Mouse (Mus musculus) CH12.LX (cell line): ENCODE results near the gene Themis3. TPM values are rescaled to one million over a fixed set of nuclear protein-coding genes. Genes with fewer than 3 reads are reported as not detected.

Experiments
- DNase-seq: peaks from one replicate; pipeline ENCODE4 v3.0.0-alpha.2; 2013; ENCODE audit errors: extremely low read depth
- H3K27ac ChIP-seq: 2 replicates; pipeline ENCODE4 v1.5.1; 2012; ENCODE audit warnings: low read depth, mild to moderate bottlenecking, control low read depth, moderate library complexity; ENCODE audit not compliant: insufficient read depth
- H3K27me3 ChIP-seq: replicated peaks from 2 replicates; pipeline ENCODE3; 2012; ENCODE audit warnings: inconsistent platforms
- H3K36me3 ChIP-seq, 2 experiments: replicated peaks in 1 of 2; 2 replicates each; pipeline versions ENCODE3 to v1.6.1; 2012; ENCODE audit warnings: inconsistent platforms in 1 of 2, low read length in 1 of 2, mild to moderate bottlenecking in 1 of 2, mixed read lengths in 1 of 2, moderate library complexity in 1 of 2; ENCODE audit not compliant: control insufficient read depth in 1 of 2, insufficient read depth in 1 of 2
- H3K4me1 ChIP-seq, 2 experiments: 2 replicates each; pipeline ENCODE4 v1.6.1; 2012; ENCODE audit warnings: inconsistent platforms in 1 of 2, moderate library complexity in 1 of 2; ENCODE audit not compliant: insufficient read depth in 2 of 2, control insufficient read depth in 1 of 2
- H3K4me2 ChIP-seq: 2 replicates; pipeline ENCODE4 v1.6.1; 2012; ENCODE audit warnings: low read depth, mild to moderate bottlenecking, control low read depth; ENCODE audit not compliant: poor library complexity, insufficient read depth, severe bottlenecking
- H3K4me3 ChIP-seq, 3 experiments: fragments of 150-350 bp in 1 of 3; sonication (generic) in 1 of 3; replicated peaks in 1 of 3; 2 replicates each; pipeline versions ENCODE3 to v1.5.1; 2011 to 2012; ENCODE audit warnings: low read depth in 2 of 3, low read length in 2 of 3, mild to moderate bottlenecking in 2 of 3, moderate library complexity in 2 of 3, control low read depth in 1 of 3, improper control_type of control experiment in 1 of 3, inconsistent platforms in 1 of 3, mixed read lengths in 1 of 3; ENCODE audit not compliant: poor library complexity in 1 of 3
- H3K79me2 ChIP-seq: replicated peaks from 2 replicates; pipeline ENCODE4 v1.6.1; 2012; ENCODE audit warnings: mild to moderate bottlenecking, moderate library complexity; ENCODE audit not compliant: control insufficient read depth, poor library complexity, insufficient read depth, severe bottlenecking; ENCODE audit errors: extremely low read depth
- H3K9ac ChIP-seq: 2 replicates; pipeline ENCODE4 v1.6.1; 2012; ENCODE audit warnings: low read depth, mild to moderate bottlenecking, control low read depth, moderate library complexity; ENCODE audit not compliant: insufficient read depth
- H3K9me3 ChIP-seq: replicated peaks from 2 replicates; pipeline ENCODE3; 2012; ENCODE audit warnings: low read length, inconsistent platforms, mixed read lengths
- BHLHE40 ChIP-seq: IDR thresholded peaks from 2 replicates; pipeline ENCODE4 v1.6.1; 2011; ENCODE audit warnings: mild to moderate bottlenecking, low read depth, low read length, improper control_type of control experiment
- CTCF ChIP-seq, 2 experiments: IDR thresholded peaks in 1 of 2; conservative IDR thresholded peaks in 1 of 2; 2 replicates each; pipeline ENCODE4 v1.5.1; 2011 to 2012; ENCODE audit warnings: low read depth in 2 of 2, low read length in 2 of 2, improper control_type of control experiment in 1 of 2, inconsistent platforms in 1 of 2, mild to moderate bottlenecking in 1 of 2, moderate library complexity in 1 of 2
- E2F4 ChIP-seq: IDR thresholded peaks from 2 replicates; pipeline ENCODE4 v1.6.1; 2011; ENCODE audit warnings: low read depth, low read length, improper control_type of control experiment; ENCODE audit not compliant: insufficient replicate concordance
- GABPA ChIP-seq: IDR thresholded peaks from 2 replicates; pipeline ENCODE4 v1.6.1; 2012; ENCODE audit warnings: low read depth, low read length, improper control_type of control experiment, inconsistent platforms; ENCODE audit not compliant: insufficient replicate concordance
- JUN ChIP-seq: IDR thresholded peaks from 2 replicates; pipeline ENCODE4 v1.6.1; 2011; ENCODE audit warnings: low read depth, mild to moderate bottlenecking, low read length, improper control_type of control experiment, moderate library complexity; ENCODE audit not compliant: insufficient read depth
- JUND ChIP-seq: conservative IDR thresholded peaks from 2 replicates; pipeline ENCODE4 v1.6.1; 2011; ENCODE audit warnings: low read depth, low read length, improper control_type of control experiment
- MAFK ChIP-seq: IDR thresholded peaks from 2 replicates; pipeline ENCODE4 v1.6.1; 2011; ENCODE audit warnings: low read length, improper control_type of control experiment; ENCODE audit not compliant: insufficient replicate concordance
- MAX ChIP-seq: IDR thresholded peaks from 2 replicates; pipeline ENCODE4 v1.6.1; 2011; ENCODE audit warnings: low read length, improper control_type of control experiment
- MAZ ChIP-seq: IDR thresholded peaks from 2 replicates; pipeline ENCODE4 v1.6.1; 2012; ENCODE audit warnings: low read depth, mild to moderate bottlenecking, inconsistent platforms, low read length, improper control_type of control experiment, moderate library complexity
- MXI1 ChIP-seq: IDR thresholded peaks from 2 replicates; pipeline ENCODE4 v1.6.1; 2011; ENCODE audit warnings: mild to moderate bottlenecking, low read depth, low read length, improper control_type of control experiment
- NRF1 ChIP-seq: IDR thresholded peaks from 2 replicates; pipeline ENCODE4 v1.6.1; 2014; ENCODE audit warnings: low read depth, mild to moderate bottlenecking, inconsistent platforms, low read length, improper control_type of control experiment, moderate library complexity
- POLR2AphosphoS2 ChIP-seq: IDR thresholded peaks from 2 replicates; pipeline ENCODE4 v1.6.1; 2011; ENCODE audit warnings: low read depth, low read length, improper control_type of control experiment
- TBP ChIP-seq: conservative IDR thresholded peaks from 2 replicates; pipeline ENCODE4 v1.6.1; 2011; ENCODE audit warnings: low read depth, low read length, improper control_type of control experiment
- USF1 ChIP-seq: IDR thresholded peaks from 2 replicates; pipeline ENCODE4 v1.6.1; 2014; ENCODE audit warnings: low read depth, mild to moderate bottlenecking, inconsistent platforms, low read length, improper control_type of control experiment
- ZC3H11A ChIP-seq: IDR thresholded peaks from 2 replicates; pipeline ENCODE4 v1.6.1; 2012; ENCODE audit warnings: low read depth, mild to moderate bottlenecking, inconsistent platforms, low read length, improper control_type of control experiment
- ZMIZ1 ChIP-seq: IDR thresholded peaks from 2 replicates; pipeline ENCODE4 v1.6.1; 2012; ENCODE audit warnings: low read depth, mild to moderate bottlenecking, inconsistent platforms, low read length, improper control_type of control experiment
- ZNF384 ChIP-seq: IDR thresholded peaks from 2 replicates; pipeline ENCODE4 v1.6.1; 2012; ENCODE audit warnings: low read depth, low read length, improper control_type of control experiment, inconsistent platforms
- dilution Hi-C: fragments of 300-500 bp; cut with MboI; formaldehyde crosslinking; loops from 2 replicates; pipeline ENCODE4 v1.14.3; 2020; ENCODE audit warnings: low sequenced_read_pairs; ENCODE audit not compliant: extremely low pct_unique_long_range_greater_than_20kb, extremely low pct_ligation_motif_present
- in situ Hi-C: fragments of 300-500 bp; cut with MboI; formaldehyde crosslinking; loops from 3 replicates; pipeline ENCODE4 v1.14.3; 2019; ENCODE audit warnings: low sequenced_read_pairs, low pct_ligation_motif_present, low pct_unique_long_range_greater_than_20kb, mixed read lengths
- polyA plus RNA-seq: library from polyadenylated mRNA; unstranded; fragments of >175 nt; gene quantifications from 2 replicates; pipeline ENCODE4 v1.2.1, GENCODE M21; 2012; ENCODE audit warnings: low read depth; ENCODE audit not compliant: insufficient read length
- total RNA-seq, 2 experiments: library from RNA; depleted of rRNA; stranded (reverse); fragments of 300-350 nt in 1 of 2; fragments of >200 nt in 1 of 2; gene quantifications; 2 replicates each; pipeline ENCODE4 v1.2.3; 2012 to 2014

Themis3 gene
- total and polyA plus RNA-seq, 3 experiments: not detected

GRCm38 (mm10) chr17:66563551-66563950 lies 30.9 kb downstream of the Themis3 start:
- no peaks in the 10 kb centered on the region for H3K79me2 ChIP-seq
- no peak for DNase-seq
- no peak overlapping the region for H3K4me2 ChIP-seq
- H3K27me3 ChIP-seq: no peaks in the 10 kb centered on the region
- no peak overlapping the region for H3K27ac ChIP-seq
- H3K4me1 ChIP-seq: no peaks in the 10 kb centered on the region
- peaks cover 84% of the 10 kb centered on the region for H3K9me3 ChIP-seq
- no peak for TF ChIP-seq POLR2AphosphoS2
- no peak for TF ChIP-seq JUN
- no peak for TF ChIP-seq ZC3H11A
- no peak for TF ChIP-seq ZNF384
- TF ChIP-seq JUND: no peak
- TF ChIP-seq ZMIZ1: no peak
- no peak for TF ChIP-seq TBP
- TF ChIP-seq MAX: no peak
- TF ChIP-seq GABPA: no peak
- TF ChIP-seq NRF1: no peak
- no peak for TF ChIP-seq E2F4
- TF ChIP-seq MXI1: no peak
- H3K9ac ChIP-seq: no peak overlapping the region
- in situ Hi-C loops (no loop called here), dilution Hi-C loops (no loop called here)
- no peaks in the 10 kb centered on the region for H3K36me3 ChIP-seq
- H3K4me3 ChIP-seq: no peak overlapping the region

- Histone ChIP-seq H3K79me2 (no peaks in the 10 kb centered on the region), H3K4me3 (no peak overlapping the region), H3K27me3 (no peaks in the 10 kb centered on the region), H3K4me1 (no peaks in the 10 kb centered on the region), H3K27ac (no peak overlapping the region), H3K4me2 (no peak overlapping the region), H3K36me3 (no peaks in the 10 kb centered on the region), H3K9me3 (peaks cover 79% of the 10 kb centered on the region), H3K9ac (no peak overlapping the region)
- in situ Hi-C loops (no loop called here), dilution Hi-C loops (no loop called here)
- TF ChIP-seq MAFK: no peak
- DNase-seq: no peak
Observed at GRCm38 (mm10) chr17:66561380-66561779, 33.0 kb downstream of the Themis3 start.

- no peak overlapping the region for H3K4me2 ChIP-seq
- no peaks in the 10 kb centered on the region for H3K79me2 ChIP-seq
- TF ChIP-seq TBP (no peak), BHLHE40 (no peak), JUND (no peak), MAFK (no peak), CTCF (conservative IDR thresholded peaks at IDR 0.05 in 1 of 2, IDR thresholded peaks at IDR 0.05 in 1 of 2; ENCODE audit: low read depth in 2 of 2, low read length in 2 of 2) (no peak), JUN (no peak), MAZ (no peak), USF1 (no peak), ZMIZ1 (no peak), MAX (no peak)
- in situ Hi-C loops: no loop called here
- no peak overlapping the region for H3K4me3 ChIP-seq
- dilution Hi-C loops: no loop called here
- no peak overlapping the region for H3K27ac ChIP-seq
- H3K9ac ChIP-seq: no peak overlapping the region
- no peaks in the 10 kb centered on the region for H3K27me3 ChIP-seq
- DNase-seq: no peak
- H3K9me3 ChIP-seq: peaks cover 78% of the 10 kb centered on the region
- no peaks in the 10 kb centered on the region for H3K36me3 ChIP-seq
- no peaks in the 10 kb centered on the region for H3K4me1 ChIP-seq
Observed at GRCm38 (mm10) chr17:66558404-66559317, 35.8 kb downstream of the Themis3 start.
